Mouse (Mus musculus) gonadal fat pad, adult 2 months (tissue): Measurements from ENCODE around the gene Frs3. TPM values are rescaled to one million over a fixed set of nuclear protein-coding genes. Genes with fewer than 3 reads are reported as not detected.

Experiments used
- DNase-seq: peaks from one replicate; pipeline ENCODE4 v3.0.0-alpha.2; 2012; ENCODE audit warnings: low read depth
- polyA plus RNA-seq: library from polyadenylated mRNA; depleted of rRNA; stranded (reverse); fragments of >200 nt; gene quantifications from 2 replicates; pipeline ENCODE4 v1.2.3, GENCODE M21; 2012; rRNA removed

Gene Frs3
- polyA plus RNA-seq, 1 experiment: 10.2 TPM

GRCm38 (mm10) chr17:47735553-47736100 is 46.8 kb downstream of the Frs3 start:
- no peak for DNase-seq

- no peak for DNase-seq
Observed at GRCm38 (mm10) chr17:47736856-47737255, 48.0 kb downstream of the Frs3 start, which contains the start of gene Tfeb. TSS of gene Tfeb (plus strand) at chr17:47737030.

- no peak for DNase-seq
Observed at GRCm38 (mm10) chr17:47737271-47738065, 48.6 kb downstream of the Frs3 start.

GRCm38 (mm10) chr17:47738066-47738878 is 49.4 kb downstream of the Frs3 start:
- no peak for DNase-seq

GRCm38 (mm10) chr17:47738879-47739798 is 50.3 kb downstream of the Frs3 start:
- DNase-seq: no peak

- DNase-seq: no peak
Observed at GRCm38 (mm10) chr17:47740186-47740585, 51.4 kb downstream of the Frs3 start.

GRCm38 (mm10) chr17:47742991-47743734 is 54.3 kb downstream of the Frs3 start:
- DNase-seq: no peak

- DNase-seq: no peak
Observed at GRCm38 (mm10) chr17:47744086-47744485, 55.3 kb downstream of the Frs3 start.

GRCm38 (mm10) chr17:47744746-47745368 is 56.0 kb downstream of the Frs3 start:
- no peak for DNase-seq

- no peak for DNase-seq
Observed at GRCm38 (mm10) chr17:47748791-47749553, 60.1 kb downstream of the Frs3 start.

GRCm38 (mm10) chr17:47749626-47750025 is 60.8 kb downstream of the Frs3 start:
- DNase-seq: no peak

GRCm38 (mm10) chr17:47750101-47750500 is 61.3 kb downstream of the Frs3 start:
- DNase-seq: no peak

GRCm38 (mm10) chr17:47751811-47752210 is 63.0 kb downstream of the Frs3 start:
- DNase-seq: no peak

- no peak for DNase-seq
Observed at GRCm38 (mm10) chr17:47753130-47753775, 64.4 kb downstream of the Frs3 start.

Other genes with a start within 250 kb of the Frs3 start
- 22.7 and 23.1 TPM in 2 replicates for gene Taf8, start 186.7 kb upstream of the Frs3 start, polyA plus RNA-seq
- gene Ccnd3, start 184.0 kb upstream of the Frs3 start, polyA plus RNA-seq: 164 and 194 TPM in 2 replicates
- 9.5 and 9.8 TPM in 2 replicates for gene Bysl, start 77.5 kb upstream of the Frs3 start, polyA plus RNA-seq
- 28.7 and 35.4 TPM in 2 replicates for gene Med20, start 77.4 kb upstream of the Frs3 start, polyA plus RNA-seq
- 0.81 and 1.2 TPM in 2 replicates for gene Gm20517, start 77.4 kb upstream of the Frs3 start, polyA plus RNA-seq
- 8.3 and 8.4 TPM in 2 replicates for gene Usp49, start 58.3 kb upstream of the Frs3 start, polyA plus RNA-seq
- 98.7 and 117 TPM in 2 replicates for gene Tomm6, start 644 bp upstream of the Frs3 start, polyA plus RNA-seq
- gene Gm21981, start 5.4 kb downstream of the Frs3 start, polyA plus RNA-seq: 1.5 and 2.7 TPM in 2 replicates
- 2.6 and 3.2 TPM in 2 replicates for gene Prickle4, start 5.7 kb downstream of the Frs3 start, polyA plus RNA-seq
- gene Pgc, start 37.8 kb downstream of the Frs3 start, polyA plus RNA-seq: 0.27 and 0.44 TPM in 2 replicates
- gene Tfeb, start 48.0 kb downstream of the Frs3 start, polyA plus RNA-seq: 18.6 and 22.1 TPM in 2 replicates
- gene Mdfi, start 145.7 kb downstream of the Frs3 start, polyA plus RNA-seq: 11.0 and 11.2 TPM in 2 replicates
- gene Foxp4, start 235.6 kb downstream of the Frs3 start, polyA plus RNA-seq: 27.9 and 32.3 TPM in 2 replicates